Comparison of ENCODE assay signal across 31 mouse cellular contexts in genomic region chr12:103333426-103333825, GRCm38 (mm10). TPM values are rescaled to one million over a fixed set of nuclear protein-coding genes. Genes with fewer than 3 reads are reported as not detected.
DNase-seq lines count a peak whose midpoint lies in the region; ATAC-seq lines count a peak whose summit lies in the region.
"Had no signal": no experiment of that assay in that cellular context is flagged by ENCODE, and none has a peak within 500 bp of the region (broad histone marks: within the 10 kb centered on the region; RNA-seq: fewer than 3 reads in every experiment).

No protein-coding gene starts in this region.

- peaks cover 75% of the 10 kb centered on the region for H3K36me3 ChIP-seq in heart, embryonic 13.5 days
- 0 out of 2 replicates have a peak, but pooled peaks cover 3% of the 10 kb centered on the region for H3K36me3 ChIP-seq in heart, embryonic 11.5 days (ENCODE audit: control insufficient read depth, insufficient read depth, low read length)
- no peaks in the 10 kb centered on the region for H3K36me3 ChIP-seq in kidney, embryonic 14.5 days (ENCODE audit: control insufficient read depth, insufficient read depth, low read length)
- H3K36me3 ChIP-seq: G1E; hindbrain, embryonic 13.5 days; kidney, embryonic 15.5 days; limb, embryonic 13.5 days; lung, embryonic 15.5 days; midbrain, embryonic 10.5 days; midbrain, embryonic 15.5 days had no signal

- no peaks in the 10 kb centered on the region for H3K27me3 ChIP-seq in heart, embryonic 13.5 days (replicated peaks)
- no peaks in the 10 kb centered on the region for H3K27me3 ChIP-seq in heart, embryonic 11.5 days (ENCODE audit: control insufficient read depth, insufficient read depth, low read length)
- no peaks in the 10 kb centered on the region for H3K27me3 ChIP-seq in kidney, embryonic 14.5 days (ENCODE audit: control insufficient read depth, insufficient read depth, low read length)
- H3K27me3 ChIP-seq: heart, embryonic 15.5 days; kidney, embryonic 15.5 days; limb, embryonic 13.5 days; lung, embryonic 15.5 days; midbrain, embryonic 15.5 days had no signal

- H3K9ac ChIP-seq in heart, embryonic 13.5 days: 0 out of 2 replicates have a peak overlapping the region, but pooled peaks have one; percentile 90
- no peak overlapping the region for H3K9ac ChIP-seq in heart, embryonic 11.5 days (ENCODE audit: low read depth, low read length)
- no peak overlapping the region for H3K9ac ChIP-seq in kidney, embryonic 14.5 days (ENCODE audit: low read depth, low read length)
- H3K9ac ChIP-seq: heart, embryonic 15.5 days; hindbrain, embryonic 13.5 days; kidney, embryonic 15.5 days; limb, embryonic 13.5 days; lung, embryonic 15.5 days; midbrain, embryonic 15.5 days had no signal

- peak; percentile 34 for DNase-seq in thymus, postnatal 14 days
- no peak for DNase-seq in thymus, adult 18-20 months
- DNase-seq in induced T-regulatory cell, adult 2 months (ENCODE audit: low read depth): peak; percentile 65
- DNase-seq in cerebellum, adult 8-10 months: no peak
- DNase-seq: adrenal gland, postnatal 10 days; cerebellum, adult 11-12 months; cerebellum, postnatal 14 days; gastrocnemius, postnatal 14 days; heart, postnatal 4 days; kidney, adult 11 months; kidney, postnatal 25 days; right cerebral cortex, adult 18-20 months had no signal

- H3K27ac ChIP-seq in heart, embryonic 13.5 days (replicated peaks): peak overlapping the region; percentile 20; the same call in 1 of the 2 replicates
- H3K27ac ChIP-seq in heart, embryonic 11.5 days (ENCODE audit: low read depth, low read length): no peak overlapping the region
- no peak overlapping the region for H3K27ac ChIP-seq in kidney, embryonic 14.5 days (ENCODE audit: low read depth, low read length)
- H3K27ac ChIP-seq: heart, embryonic 15.5 days; hindbrain, embryonic 13.5 days; kidney, embryonic 15.5 days; left cerebral cortex, adult 2 months; limb, embryonic 13.5 days; lung, embryonic 15.5 days; midbrain, embryonic 10.5 days; midbrain, embryonic 15.5 days had no signal

- peaks cover 72% of the 10 kb centered on the region for H3K4me1 ChIP-seq in heart, embryonic 13.5 days
- peaks cover 33% of the 10 kb centered on the region for H3K4me1 ChIP-seq in heart, embryonic 11.5 days (ENCODE audit: control insufficient read depth, insufficient read depth, low read length)
- H3K4me1 ChIP-seq in kidney, embryonic 14.5 days (ENCODE audit: control insufficient read depth, insufficient read depth, low read length): no peaks in the 10 kb centered on the region
- H3K4me1 ChIP-seq: hindbrain, embryonic 13.5 days; kidney, embryonic 15.5 days; lung, embryonic 15.5 days; midbrain, embryonic 15.5 days had no signal

- 90% methylated on average over 15 of the region's 15 CpGs for WGBS in heart, embryonic 13.5 days
- 88% methylated on average over 15 of the region's 15 CpGs for WGBS in heart, embryonic 11.5 days (ENCODE audit: insufficient replicate concordance)
- WGBS in kidney, embryonic 14.5 days: 95% methylated on average over 15 of the region's 15 CpGs

- no peak for ATAC-seq in heart, embryonic 13.5 days (ENCODE audit: extremely low read depth, insufficient number of reproducible peaks, low FRiP score, low TSS enrichment)
- ATAC-seq in heart, embryonic 11.5 days (replicated peaks; ENCODE audit: insufficient number of reproducible peaks, low FRiP score, low TSS enrichment): no peak
- ATAC-seq in kidney, embryonic 14.5 days (ENCODE audit: low FRiP score, low TSS enrichment): no peak
- ATAC-seq: forebrain, embryonic 16.5 days; midbrain, embryonic 15.5 days had no signal

- H3K4me3 ChIP-seq in heart, embryonic 13.5 days: no peak overlapping the region
- no peak overlapping the region for H3K4me3 ChIP-seq in heart, embryonic 11.5 days (ENCODE audit: low read depth, low read length)
- H3K4me3 ChIP-seq in kidney, embryonic 14.5 days (ENCODE audit: low read length): no peak overlapping the region
- H3K4me3 ChIP-seq: erythroblast, embryonic 14.5 days; heart, embryonic 15.5 days; hindbrain, embryonic 13.5 days; kidney, embryonic 15.5 days; left cerebral cortex, adult 2 months; limb, embryonic 13.5 days; lung, embryonic 15.5 days; midbrain, embryonic 10.5 days; midbrain, embryonic 15.5 days had no signal

- H3K4me2 ChIP-seq in heart, embryonic 13.5 days: no peak overlapping the region
- H3K4me2 ChIP-seq in heart, embryonic 11.5 days: no peak overlapping the region
- no peak overlapping the region for H3K4me2 ChIP-seq in kidney, embryonic 14.5 days (replicated peaks; ENCODE audit: low read depth, low read length)
- H3K4me2 ChIP-seq: heart, embryonic 15.5 days; hindbrain, embryonic 13.5 days; kidney, embryonic 15.5 days; limb, embryonic 13.5 days; liver, embryonic 11.5 days; lung, embryonic 15.5 days; midbrain, embryonic 15.5 days had no signal

- H3K9me3 ChIP-seq in heart, embryonic 13.5 days: no peaks in the 10 kb centered on the region
- no peaks in the 10 kb centered on the region for H3K9me3 ChIP-seq in heart, embryonic 11.5 days (replicated peaks; ENCODE audit: control insufficient read depth, low read length)
- H3K9me3 ChIP-seq in kidney, embryonic 14.5 days (ENCODE audit: control insufficient read depth, low read length): no peaks in the 10 kb centered on the region
- H3K9me3 ChIP-seq: heart, embryonic 15.5 days; hindbrain, embryonic 13.5 days; kidney, embryonic 15.5 days; limb, embryonic 13.5 days; lung, embryonic 15.5 days; midbrain, embryonic 10.5 days; midbrain, embryonic 15.5 days had no signal

RNA-seq across cellular contexts. Expression of gene Asb2, which starts 22.4 kb away (rescaled TPM):
- 164 and 183 TPM in 2 replicates for polyA plus RNA-seq in heart, embryonic 13.5 days (2015; fragmentation: Nextera tagmentation; extraction: Ambion mirVana)
- polyA plus RNA-seq in heart, embryonic 11.5 days (2014; fragmentation: Nextera tagmentation; extraction: Ambion mirVana): 225 and 236 TPM in 2 replicates
- 1.0 and 1.2 TPM in 2 replicates for polyA plus RNA-seq in kidney, embryonic 14.5 days (2014; fragmentation: Nextera tagmentation; extraction: Ambion mirVana)
- polyA plus RNA-seq: G1E had no signal

RNA-seq across cellular contexts. Expression of gene Fam181a, which starts 22.7 kb away (rescaled TPM):
- not detected in 2 replicates for polyA plus RNA-seq in heart, embryonic 13.5 days (2015; fragmentation: Nextera tagmentation; extraction: Ambion mirVana)
- not detected in 2 replicates for polyA plus RNA-seq in heart, embryonic 11.5 days (2014; fragmentation: Nextera tagmentation; extraction: Ambion mirVana)
- polyA plus RNA-seq in kidney, embryonic 14.5 days (2014; fragmentation: Nextera tagmentation; extraction: Ambion mirVana): not detected in 2 replicates
- polyA plus RNA-seq: embryonic facial prominence, embryonic 14.5 days; erythroblast, embryonic 14.5 days; G1E; heart, embryonic 15.5 days; kidney, embryonic 15.5 days; liver, embryonic 11.5 days; liver, embryonic 16.5 days; lung, embryonic 15.5 days; stomach, embryonic 14.5 days; urinary bladder, adult 2 months had no signal

RNA-seq across cellular contexts. Expression of gene Otub2, which starts 55.1 kb away (rescaled TPM):
- polyA plus RNA-seq in heart, embryonic 13.5 days (2015; fragmentation: Nextera tagmentation; extraction: Ambion mirVana): 13.8 and 15.8 TPM in 2 replicates
- 20.1 and 24.3 TPM in 2 replicates for polyA plus RNA-seq in heart, embryonic 11.5 days (2014; fragmentation: Nextera tagmentation; extraction: Ambion mirVana)
- polyA plus RNA-seq in kidney, embryonic 14.5 days (2014; fragmentation: Nextera tagmentation; extraction: Ambion mirVana): 6.0 and 6.1 TPM in 2 replicates

Comparison
In these comparisons a context has a peak if more than half of its experiments do, and no peak if none do; other contexts are left out.
1. DNase-seq: peak in thymus, postnatal 14 days (single experiment) and induced T-regulatory cell, adult 2 months (single experiment); none in thymus, adult 18-20 months (0 of 2) and cerebellum, adult 8-10 months (single experiment).
2. RNA of gene Asb2, which starts 22.4 kb away (polyA plus RNA-seq): 225 to 236 TPM in heart, embryonic 11.5 days and 164 to 183 TPM in heart, embryonic 13.5 days; 1.0 to 1.2 TPM in kidney, embryonic 14.5 days; every median in the first group is over 10 times any median in the second.